In genomic region chrX:21061866-21062543, GRCm38 (mm10) we compare ENCODE assay signal across 8 mouse cellular contexts. TPM values are rescaled to one million over a fixed set of nuclear protein-coding genes. Genes with fewer than 3 reads are reported as not detected.
DNase-seq lines count a peak whose midpoint lies in the region; ATAC-seq and TF ChIP-seq lines count a peak whose summit lies in the region.

Gene Zfp182, minus strand, starts transcription at chrX:21062316.

- peak; percentile 100 for ATAC-seq in common myeloid progenitor, adult 5-6 weeks (replicated peaks; ENCODE audit: low read depth, poor library complexity, severe bottlenecking)

- no peak for TF ChIP-seq CTCF in gastrocnemius, adult 2 months (IDR thresholded peaks at IDR 0.05)

- peak; percentile 92 for DNase-seq in ZHBTc4 (ENCODE audit: low read depth, low spot score)
- DNase-seq in gastrocnemius, adult 2 months, result peak; percentile 80
- DNase-seq in hindlimb bud, embryonic 11.5 days (ENCODE audit: extremely low spot score, low read depth, low spot score), result peak; percentile 24
- DNase-seq in left cerebral cortex, adult 8-10 months (ENCODE audit: low spot score in 2 of 2), result peak; percentile 20 to 73
- peak; percentile 89 to 90 for DNase-seq in right cerebral cortex, postnatal 10 days (ENCODE audit: low spot score in 2 of 2)
- peak; percentile 61 for DNase-seq in urinary bladder, postnatal 25 days (ENCODE audit: low spot score)

- peak within 1 kb of the TSS; percentile 71 for H3K27ac ChIP-seq in gastrocnemius, adult 2 months

- intact Hi-C loops in gastrocnemius, adult 2 months (cut with DNase I), result no loop called here

- no peaks in the 10 kb centered on the region for H3K9me3 ChIP-seq in megakaryocyte, embryonic 14.5 days

- H3K36me3 ChIP-seq in megakaryocyte, embryonic 14.5 days (replicated peaks; ENCODE audit: low read length), result peaks cover 12% of the 10 kb centered on the region

- H3K4me3 ChIP-seq in gastrocnemius, adult 2 months, result peak within 1 kb of the TSS; percentile 80
- peak within 1 kb of the TSS; percentile 92 for H3K4me3 ChIP-seq in megakaryocyte, embryonic 14.5 days (replicated peaks)

- no peaks in the 10 kb centered on the region for H3K27me3 ChIP-seq in megakaryocyte, embryonic 14.5 days (replicated peaks)

- H3K4me1 ChIP-seq in megakaryocyte, embryonic 14.5 days, result no peaks in the 10 kb centered on the region

RNA-seq across cellular contexts. Expression of gene Zfp182, which starts in this region (rescaled TPM):
- 16.4 TPM in 2 replicates for total RNA-seq in common myeloid progenitor, adult 5-6 weeks (2017)
- total RNA-seq in gastrocnemius, adult 2 months (2021), result 1 to 10 TPM; 1.8 to 2.3 TPM
- 10 to 100 TPM in 2 of 4 experiments, 1 to 10 TPM in 2; 8.9 to 11.3 (median 9.9) TPM for total RNA-seq in left cerebral cortex, adult 8-10 months (2022)
- polyA plus RNA-seq in megakaryocyte, embryonic 14.5 days (2012; ENCODE audit: insufficient read depth, low replicate concordance), result 0.06 TPM in 1 of 2 replicates, not detected in the other

Comparison
In these comparisons a context has a peak if more than half of its experiments do, and no peak if none do; other contexts are left out.
1. Peak in every context shown above with its lines: DNase-seq, ATAC-seq, H3K4me3 ChIP-seq and H3K27ac ChIP-seq.
2. DNase-seq: peak in every context shown above with its lines; median percentile 92 in ZHBTc4; 90 in right cerebral cortex, postnatal 10 days; 80 in gastrocnemius, adult 2 months; 61 in urinary bladder, postnatal 25 days; 46 in left cerebral cortex, adult 8-10 months; 24 in hindlimb bud, embryonic 11.5 days.